Mouse (Mus musculus) retina, embryonic 14.5 days (tissue): Measurements from ENCODE around the gene Lpcat2.
"Not testable (repeated sequence)": the region's sequence is repeated elsewhere in the genome, so short reads cannot be mapped to it uniquely, and the experiment has no call there.

Experiments
- DNase-seq: peaks from one replicate; pipeline ENCODE4 v3.0.0-alpha.2; 2015; ENCODE audit warnings: low spot score

The Lpcat2 gene

GRCm38 (mm10) chr8:92853188-92853983 lies 1.8 kb upstream of the Lpcat2 start:
- DNase-seq: no peak

GRCm38 (mm10) chr8:92854673-92855072 lies 466 bp upstream of the Lpcat2 start:
- DNase-seq: no peak

- DNase-seq: no peak
Measured at GRCm38 (mm10) chr8:92856273-92856986, 1.3 kb downstream of the Lpcat2 start.

GRCm38 (mm10) chr8:92858475-92859182 lies 3.5 kb downstream of the Lpcat2 start:
- no peak for DNase-seq

- DNase-seq: no peak
Measured at GRCm38 (mm10) chr8:92861977-92862376, 6.8 kb downstream of the Lpcat2 start.

- no peak for DNase-seq
Measured at GRCm38 (mm10) chr8:92870281-92870680, 15.1 kb downstream of the Lpcat2 start.

GRCm38 (mm10) chr8:92872063-92872759 lies 17.1 kb downstream of the Lpcat2 start:
- DNase-seq: no peak

GRCm38 (mm10) chr8:92875795-92876194 lies 20.7 kb downstream of the Lpcat2 start:
- DNase-seq: no peak

GRCm38 (mm10) chr8:92881247-92881646 lies 26.1 kb downstream of the Lpcat2 start:
- no peak for DNase-seq

- no peak for DNase-seq
Measured at GRCm38 (mm10) chr8:92883771-92884170, 28.6 kb downstream of the Lpcat2 start.

- DNase-seq: not testable (repeated sequence)
Measured at GRCm38 (mm10) chr8:92892216-92892615, 37.1 kb downstream of the Lpcat2 start.

- DNase-seq: no peak
Measured at GRCm38 (mm10) chr8:92893870-92894269, 38.7 kb downstream of the Lpcat2 start.

- DNase-seq: no peak
Measured at GRCm38 (mm10) chr8:92895053-92895452, 39.9 kb downstream of the Lpcat2 start.

GRCm38 (mm10) chr8:92896056-92896455 lies 40.9 kb downstream of the Lpcat2 start:
- no peak for DNase-seq

- no peak for DNase-seq
Measured at GRCm38 (mm10) chr8:92896611-92897010, 41.5 kb downstream of the Lpcat2 start.

- DNase-seq: no peak
Measured at GRCm38 (mm10) chr8:92897794-92898193, 42.7 kb downstream of the Lpcat2 start.

GRCm38 (mm10) chr8:92899590-92899989 lies 44.5 kb downstream of the Lpcat2 start:
- DNase-seq: no peak

- no peak for DNase-seq
Measured at GRCm38 (mm10) chr8:92901107-92901506, 46.0 kb downstream of the Lpcat2 start, which contains the start of gene Capns2. TSS of gene Capns2 (plus strand) at chr8:92901407.

- DNase-seq: no peak
Measured at GRCm38 (mm10) chr8:92902981-92903380, 47.8 kb downstream of the Lpcat2 start.

- DNase-seq: no peak
Measured at GRCm38 (mm10) chr8:92903488-92904135, 48.5 kb downstream of the Lpcat2 start.

GRCm38 (mm10) chr8:92906553-92906952 lies 51.4 kb downstream of the Lpcat2 start:
- no peak for DNase-seq
